Mouse (Mus musculus): Measurements from ENCODE around the gene Lipo4. TPM values are rescaled to one million over a fixed set of nuclear protein-coding genes. Genes with fewer than 3 reads are reported as not detected.
"Not testable (repeated sequence)": the region's sequence is repeated elsewhere in the genome, so short reads cannot be mapped to it uniquely, and the experiment has no call there.

The Lipo4 gene
- not detected in 2 replicates for polyA plus RNA-seq (2015; fragmentation: Nextera tagmentation; extraction: Ambion mirVana)

- Histone ChIP-seq H3K9ac (no peak within 1 kb of the TSS), H3K9me3 (replicated peaks) (no peaks in the 10 kb centered on the region), H3K36me3 (replicated peaks) (no peaks in the 10 kb centered on the region), H3K4me3 (replicated peaks) (no peak within 1 kb of the TSS), H3K27ac (replicated peaks) (no peak within 1 kb of the TSS), H3K4me2 (no peak within 1 kb of the TSS), H3K27me3 (no peaks in the 10 kb centered on the region), H3K4me1 (replicated peaks) (no peaks in the 10 kb centered on the region)
- no peak for ATAC-seq (ENCODE audit: insufficient read depth)
Observed at GRCm38 (mm10) chr19:33517680-33518079, at the start of gene Lipo4. Gene Lipo4 (minus strand): TSS chr19:33517780.

GRCm38 (mm10) chr19:33456426-33456825, 61.2 kb downstream of the Lipo4 start:
- not testable (repeated sequence) for H3K9me3 ChIP-seq (replicated peaks); H3K4me3 ChIP-seq (replicated peaks); ATAC-seq (ENCODE audit: insufficient read depth); H3K36me3 ChIP-seq (replicated peaks); H3K27me3 ChIP-seq; H3K4me1 ChIP-seq (replicated peaks); H3K27ac ChIP-seq (replicated peaks); H3K4me2 ChIP-seq; H3K9ac ChIP-seq
- 29% methylated on average over 4 of the region's 4 CpGs for WGBS (ENCODE audit: insufficient replicate concordance)

GRCm38 (mm10) chr19:33453725-33454124, 63.9 kb downstream of the Lipo4 start:
- 55% methylated on average over 4 of the region's 4 CpGs for WGBS (ENCODE audit: insufficient replicate concordance)
- H3K27ac ChIP-seq (replicated peaks), result no peak overlapping the region
- no peaks in the 10 kb centered on the region for H3K4me1 ChIP-seq (replicated peaks)
- H3K4me3 ChIP-seq (replicated peaks), result no peak overlapping the region
- H3K4me2 ChIP-seq, result no peak overlapping the region
- no peak for ATAC-seq (ENCODE audit: insufficient read depth)
- H3K27me3 ChIP-seq, result no peaks in the 10 kb centered on the region
- no peaks in the 10 kb centered on the region for H3K9me3 ChIP-seq (replicated peaks)
- no peak overlapping the region for H3K9ac ChIP-seq
- H3K36me3 ChIP-seq (replicated peaks), result no peaks in the 10 kb centered on the region

Other genes starting within 250 kb of the Lipo4 start
- gene Rnls, start 125.5 kb downstream of the Lipo4 start, polyA plus RNA-seq (2015; fragmentation: Nextera tagmentation; extraction: Ambion mirVana), result 1.1 and 1.2 TPM in 2 replicates
- not detected in 2 replicates for gene Gm8978, start 107.5 kb upstream of the Lipo4 start, polyA plus RNA-seq (2015; fragmentation: Nextera tagmentation; extraction: Ambion mirVana)
- gene Lipo2, start 233.6 kb upstream of the Lipo4 start, polyA plus RNA-seq (2015; fragmentation: Nextera tagmentation; extraction: Ambion mirVana), result not detected in 2 replicates
- 2.7 and 2.9 TPM in 2 replicates for gene Lipo3, start 244.2 kb upstream of the Lipo4 start, polyA plus RNA-seq (2015; fragmentation: Nextera tagmentation; extraction: Ambion mirVana)

Data from liver, embryonic 15.5 days (tissue).